Mouse (Mus musculus): ENCODE measurements around the gene Nusap1. TPM values are rescaled to one million over a fixed set of nuclear protein-coding genes. Genes with fewer than 3 reads are reported as not detected.

The Nusap1 gene
- polyA plus RNA-seq (2016; fragmentation: Nextera tagmentation; extraction: Ambion mirVana): 72.8 and 93.0 TPM in 2 replicates

GRCm38 (mm10) chr2:119618199-119618982 is at the start of gene Nusap1, which contains the start of gene Oip5:
TSS of gene Nusap1 (plus strand) at chr2:119618298.
TSS of gene Oip5 (minus strand) at chr2:119618469.
- under 1% methylated on average over 55 of the region's 55 CpGs for WGBS

GRCm38 (mm10) chr2:119572471-119572870 is 45.6 kb upstream of the Nusap1 start:
- Histone ChIP-seq H3K9me3 (no peaks in the 10 kb centered on the region), H3K27me3 (ENCODE audit: insufficient read depth, poor library complexity, severe bottlenecking) (no peaks in the 10 kb centered on the region), H3K36me3 (peaks cover 21% of the 10 kb centered on the region), H3K4me1 (replicated peaks) (no peaks in the 10 kb centered on the region), H3K27ac (no peak overlapping the region), H3K4me3 (no peak overlapping the region)
- 98% methylated on average over 1 of the region's 1 CpGs for WGBS
- DNase-seq (ENCODE audit: low spot score): no peak

More at GRCm38 (mm10) chr2:119618199-119618982, at the start of gene Nusap1, which contains the start of gene Oip5:
- peak; percentile 94 for DNase-seq (ENCODE audit: low spot score)
- H3K4me3 ChIP-seq: peak within 1 kb of the TSS; percentile 88
- peaks cover 24% of the 10 kb centered on the region for H3K36me3 ChIP-seq
- peaks cover 34% of the 10 kb centered on the region for H3K4me1 ChIP-seq (replicated peaks)
- H3K27ac ChIP-seq: peak within 1 kb of the TSS; percentile 92
- no peaks in the 10 kb centered on the region for H3K9me3 ChIP-seq
- H3K27me3 ChIP-seq (ENCODE audit: insufficient read depth, poor library complexity, severe bottlenecking): no peaks in the 10 kb centered on the region

GRCm38 (mm10) chr2:119581571-119581970 is 36.5 kb upstream of the Nusap1 start:
- Histone ChIP-seq H3K27ac (no peak overlapping the region), H3K4me3 (no peak overlapping the region), H3K9me3 (no peaks in the 10 kb centered on the region), H3K27me3 (ENCODE audit: insufficient read depth, poor library complexity, severe bottlenecking) (no peaks in the 10 kb centered on the region), H3K36me3 (peaks cover 17% of the 10 kb centered on the region), H3K4me1 (replicated peaks) (no peaks in the 10 kb centered on the region)
- DNase-seq (ENCODE audit: low spot score): no peak
- 89% methylated on average over 3 of the region's 3 CpGs for WGBS

GRCm38 (mm10) chr2:119583439-119583838 is 34.7 kb upstream of the Nusap1 start:
- H3K27me3 ChIP-seq (ENCODE audit: insufficient read depth, poor library complexity, severe bottlenecking): no peaks in the 10 kb centered on the region
- H3K4me3 ChIP-seq: no peak overlapping the region
- H3K4me1 ChIP-seq (replicated peaks): no peaks in the 10 kb centered on the region
- WGBS: 87% methylated on average over 2 of the region's 2 CpGs
- H3K27ac ChIP-seq: no peak overlapping the region
- no peaks in the 10 kb centered on the region for H3K9me3 ChIP-seq
- peaks cover 17% of the 10 kb centered on the region for H3K36me3 ChIP-seq
- no peak for DNase-seq (ENCODE audit: low spot score)

- Histone ChIP-seq H3K27ac (no peak overlapping the region), H3K9me3 (no peaks in the 10 kb centered on the region), H3K4me3 (no peak overlapping the region), H3K4me1 (replicated peaks) (no peaks in the 10 kb centered on the region), H3K27me3 (ENCODE audit: insufficient read depth, poor library complexity, severe bottlenecking) (no peaks in the 10 kb centered on the region), H3K36me3 (peaks cover 14% of the 10 kb centered on the region)
- WGBS: 91% methylated on average over 8 of the region's 8 CpGs
- DNase-seq (ENCODE audit: low spot score): no peak
These were observed 33.8 kb upstream of the Nusap1 start for GRCm38 (mm10) chr2:119584282-119584681.

- no peak overlapping the region for H3K27ac ChIP-seq
- WGBS: 15% methylated on average over 4 of the region's 4 CpGs
- H3K36me3 ChIP-seq: peaks cover 19% of the 10 kb centered on the region
- no peaks in the 10 kb centered on the region for H3K4me1 ChIP-seq (replicated peaks)
- H3K9me3 ChIP-seq: no peaks in the 10 kb centered on the region
- H3K27me3 ChIP-seq (ENCODE audit: insufficient read depth, poor library complexity, severe bottlenecking): no peaks in the 10 kb centered on the region
- no peak overlapping the region for H3K4me3 ChIP-seq
- peak; percentile 53 for DNase-seq (ENCODE audit: low spot score)
These were observed 30.7 kb upstream of the Nusap1 start for GRCm38 (mm10) chr2:119587383-119587782.

- Histone ChIP-seq H3K4me1 (replicated peaks) (peaks cover 13% of the 10 kb centered on the region), H3K27me3 (ENCODE audit: insufficient read depth, poor library complexity, severe bottlenecking) (no peaks in the 10 kb centered on the region), H3K9me3 (no peaks in the 10 kb centered on the region), H3K27ac (no peak overlapping the region), H3K4me3 (no peak overlapping the region), H3K36me3 (peaks cover 16% of the 10 kb centered on the region)
- no peak for DNase-seq (ENCODE audit: low spot score)
- 91% methylated on average over 3 of the region's 3 CpGs for WGBS
These were observed 26.9 kb upstream of the Nusap1 start for GRCm38 (mm10) chr2:119591247-119591646.

- peak overlapping the region; percentile 99 for H3K27ac ChIP-seq
- WGBS: 9% methylated on average over 7 of the region's 7 CpGs
- no peaks in the 10 kb centered on the region for H3K27me3 ChIP-seq (ENCODE audit: insufficient read depth, poor library complexity, severe bottlenecking)
- H3K4me3 ChIP-seq: peak overlapping the region; percentile 72
- DNase-seq (ENCODE audit: low spot score): peak; percentile 11
- H3K9me3 ChIP-seq: no peaks in the 10 kb centered on the region
- peaks cover 13% of the 10 kb centered on the region for H3K4me1 ChIP-seq (replicated peaks)
- peaks cover 40% of the 10 kb centered on the region for H3K36me3 ChIP-seq
These were observed 24.4 kb upstream of the Nusap1 start for GRCm38 (mm10) chr2:119593765-119594112.

GRCm38 (mm10) chr2:119594113-119594981 is 23.8 kb upstream of the Nusap1 start:
- no peaks in the 10 kb centered on the region for H3K9me3 ChIP-seq
- peak overlapping the region; percentile 72 for H3K4me3 ChIP-seq
- peak overlapping the region; percentile 99 for H3K27ac ChIP-seq
- WGBS: under 1% methylated on average over 61 of the region's 61 CpGs
- H3K27me3 ChIP-seq (ENCODE audit: insufficient read depth, poor library complexity, severe bottlenecking): no peaks in the 10 kb centered on the region
- DNase-seq (ENCODE audit: low spot score): peak; percentile 95
- H3K36me3 ChIP-seq: peaks cover 46% of the 10 kb centered on the region
- peaks cover 13% of the 10 kb centered on the region for H3K4me1 ChIP-seq (replicated peaks)

- peaks cover 56% of the 10 kb centered on the region for H3K36me3 ChIP-seq
- no peak for DNase-seq (ENCODE audit: low spot score)
These were observed 22.8 kb upstream of the Nusap1 start for GRCm38 (mm10) chr2:119595308-119595707.

GRCm38 (mm10) chr2:119596781-119597330 is 21.2 kb upstream of the Nusap1 start:
- Histone ChIP-seq H3K9me3 (no peaks in the 10 kb centered on the region), H3K36me3 (peaks cover 59% of the 10 kb centered on the region), H3K4me3 (no peak overlapping the region), H3K27ac (no peak overlapping the region), H3K4me1 (replicated peaks) (peaks cover 13% of the 10 kb centered on the region), H3K27me3 (ENCODE audit: insufficient read depth, poor library complexity, severe bottlenecking) (no peaks in the 10 kb centered on the region)
- no peak for DNase-seq (ENCODE audit: low spot score)
- WGBS: 92% methylated on average over 8 of the region's 8 CpGs

More at GRCm38 (mm10) chr2:119595308-119595707, 22.8 kb upstream of the Nusap1 start:
- Histone ChIP-seq H3K4me1 (replicated peaks) (peaks cover 13% of the 10 kb centered on the region), H3K27ac (peak overlapping the region; percentile 99; the same call in 1 of the 2 replicates), H3K27me3 (ENCODE audit: insufficient read depth, poor library complexity, severe bottlenecking) (no peaks in the 10 kb centered on the region), H3K9me3 (no peaks in the 10 kb centered on the region), H3K4me3 (peak overlapping the region; percentile 72)
- WGBS: 69% methylated on average over 4 of the region's 4 CpGs

- no peaks in the 10 kb centered on the region for H3K9me3 ChIP-seq
- H3K27me3 ChIP-seq (ENCODE audit: insufficient read depth, poor library complexity, severe bottlenecking): no peaks in the 10 kb centered on the region
- H3K27ac ChIP-seq: no peak overlapping the region
- H3K36me3 ChIP-seq: peaks cover 95% of the 10 kb centered on the region
- no peaks in the 10 kb centered on the region for H3K4me1 ChIP-seq (replicated peaks)
- no peak for DNase-seq (ENCODE audit: low spot score)
- WGBS: 91% methylated on average over 4 of the region's 4 CpGs
- no peak overlapping the region for H3K4me3 ChIP-seq
These were observed 17.1 kb upstream of the Nusap1 start for GRCm38 (mm10) chr2:119601027-119601426.

Measured in hindbrain, embryonic 10.5 days (tissue).